ENCODE assay signal across 15 mouse cellular contexts in genomic region chr11:18478841-18479240, GRCm38 (mm10).
DNase-seq lines count a peak whose midpoint lies in the region.
"Had no signal": no experiment of that assay in that cellular context is flagged by ENCODE, and none has a peak within 500 bp of the region (broad histone marks: within the 10 kb centered on the region; RNA-seq: fewer than 3 reads in every experiment).

No protein-coding gene starts in this region.

- peak; percentile 13 for DNase-seq in embryo, embryonic 10.5 days (ENCODE audit: low spot score)
- no peak for DNase-seq in embryo, embryonic 9.5 days (ENCODE audit: extremely low spot score)
- DNase-seq in R1 (ENCODE audit: low read depth, low spot score) (peak; percentile 80), ZHBTc4 (ENCODE audit: low read depth, low spot score) (peak; percentile 84)
- no peak for DNase-seq in right cerebral cortex, postnatal 4 days
- DNase-seq in kidney, adult 9 months: no peak
- DNase-seq: adrenal gland, adult 8-10 months; adrenal gland, postnatal 14 days; adrenal gland, postnatal 36 days; B cell, adult 2 months; cerebellum, adult 11-12 months; cerebellum, adult 2 months; cerebellum, adult 9-10 months; cerebellum, postnatal 10 days; cerebellum, postnatal 25 days had no signal

Comparison
In these comparisons a context has a peak if more than half of its experiments do, and no peak if none do; other contexts are left out.
1. DNase-seq: peak in embryo, embryonic 10.5 days (single experiment), R1 (single experiment) and ZHBTc4 (single experiment); none in embryo, embryonic 9.5 days (single experiment), right cerebral cortex, postnatal 4 days (single experiment) and kidney, adult 9 months (single experiment).